Mouse (Mus musculus) heart, postnatal 10 days (tissue): ENCODE results near the gene Olfr113. TPM values are rescaled to one million over a fixed set of nuclear protein-coding genes. Genes with fewer than 3 reads are reported as not detected.
"Not testable (repeated sequence)": the region's sequence is repeated elsewhere in the genome, so short reads cannot be mapped to it uniquely, and the experiment has no call there.

Experiments used
- DNase-seq, 2 experiments: peaks; one replicate each; pipeline ENCODE4 v3.0.0; 2021
- intact Hi-C: fragments of 180-260 bp; cut with DNase I; formaldehyde crosslinking; loops from one replicate; pipeline ENCODE4 v1.15.1; 2025
- total RNA-seq, 2 experiments: library from RNA; stranded (reverse); gene quantifications; 2 replicates each; pipeline ENCODE4 v1.2.3; 2021

Olfr113 gene
- total RNA-seq: not detected

- intact Hi-C loops: no loop called here
- no peak for DNase-seq
Measured at GRCm38 (mm10) chr17:37577563-37577962, at the start of gene Olfr113. Olfr113 (minus strand) TSS chr17:37577663.

DNA sequence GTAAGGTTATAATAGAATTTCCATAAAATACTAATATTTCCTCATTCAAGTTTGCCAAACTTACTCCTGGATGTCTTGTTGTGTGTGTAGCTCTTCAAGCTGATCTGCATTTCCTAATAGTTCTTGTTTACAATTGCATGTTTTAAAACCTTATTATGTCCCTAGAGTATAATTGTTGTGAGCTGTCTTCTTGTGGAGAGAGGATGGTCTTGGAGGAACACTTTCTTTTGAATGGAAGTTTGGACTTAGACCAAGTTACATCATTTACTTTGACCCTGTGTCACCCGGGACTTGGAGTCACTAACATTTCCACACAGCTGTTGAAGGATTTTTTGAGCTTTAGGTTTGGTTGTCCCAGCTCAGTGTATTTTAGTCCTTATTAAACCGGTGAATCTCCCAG is 49.5 kb upstream of the Olfr113 start, which contains the start of the genes Olfr115 and Olfr116:
TSS of gene Olfr115 (minus strand) at position 101 of the 400 bp plus-strand sequence.
TSS of gene Olfr116 (minus strand) at position 191 of the 400 bp plus-strand sequence.
- intact Hi-C loops: no loop called here
- DNase-seq: no peak

DNA sequence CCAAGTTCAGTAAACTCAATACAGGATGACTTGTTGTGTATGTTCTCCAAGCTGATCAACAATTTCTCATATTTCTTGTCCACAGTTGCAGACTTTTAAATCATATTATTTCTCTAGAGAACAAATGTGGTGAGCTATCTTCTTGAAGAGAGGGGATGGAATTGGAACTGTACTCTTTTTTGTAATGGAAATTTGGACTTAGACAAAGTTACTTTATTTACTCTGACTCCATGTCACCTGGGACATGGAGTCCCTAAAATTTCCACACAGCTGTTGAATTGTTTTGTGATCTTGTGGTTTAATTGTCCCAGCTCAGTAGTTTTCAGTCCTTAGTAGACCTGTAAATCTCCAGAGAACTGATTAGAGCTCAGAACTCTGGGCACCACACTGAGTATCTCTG is 15.2 kb upstream of the Olfr113 start, which contains the start of gene Olfr114:
TSS of gene Olfr114 (minus strand) at position 101 of the 400 bp plus-strand sequence.
- intact Hi-C loops: no loop called here
- DNase-seq: no peak

DNA sequence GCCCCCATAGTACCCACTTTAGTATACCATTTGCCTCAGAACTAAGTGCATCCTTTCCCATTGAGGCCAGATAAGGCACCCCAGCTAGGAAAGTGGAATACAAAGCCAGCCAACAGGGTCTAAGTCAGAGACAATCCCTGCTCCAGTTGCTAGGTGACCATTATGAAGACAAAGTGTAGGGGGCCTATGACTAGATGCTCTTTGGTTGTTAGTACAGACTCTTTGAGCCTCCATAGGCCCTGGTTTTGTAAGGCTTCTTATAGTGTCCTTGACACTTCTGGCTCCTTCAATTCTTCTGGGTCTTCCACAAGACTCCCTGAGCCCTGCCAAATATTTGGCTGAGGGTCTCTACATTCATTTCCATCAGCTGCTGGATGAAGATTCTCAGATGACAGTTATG is 8.1 kb downstream of the Olfr113 start, which contains the start of gene Olfr112:
TSS of gene Olfr112 (minus strand) at position 101 of the 400 bp plus-strand sequence.
- DNase-seq: no peak
- intact Hi-C loops: no loop called here

DNA sequence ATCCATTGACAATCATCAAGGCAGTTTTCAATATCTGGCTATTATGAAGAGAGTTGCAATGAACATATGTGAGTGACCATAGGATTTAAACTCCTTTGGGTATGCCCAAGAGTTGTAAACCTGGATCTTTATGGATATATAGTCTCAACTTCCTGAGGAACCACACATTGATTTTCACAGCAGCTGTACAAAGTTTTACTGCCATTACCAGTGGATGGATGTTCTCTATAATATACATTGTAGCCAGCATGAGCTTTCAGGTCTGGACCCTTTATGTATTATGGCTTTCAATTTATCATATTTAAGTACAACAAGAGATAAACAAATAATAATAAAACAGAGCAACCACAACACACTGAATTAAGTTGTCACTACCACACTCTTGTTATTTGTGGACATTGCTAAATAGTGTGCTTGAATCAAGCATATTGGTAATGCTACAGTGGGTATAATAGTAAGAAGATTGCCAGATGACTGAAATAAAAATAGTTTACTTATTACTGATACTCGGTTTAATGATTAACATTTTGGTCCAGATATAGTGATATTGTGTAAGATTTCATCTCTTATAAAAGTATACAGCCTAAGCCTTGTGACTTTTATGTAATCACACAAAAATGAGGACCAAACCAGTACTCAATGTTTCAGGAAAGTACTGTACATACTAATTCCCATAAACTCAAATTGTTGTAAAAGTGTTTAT is 18.4 kb downstream of the Olfr113 start:
- DNase-seq: no peak
- intact Hi-C loops: no loop called here

DNA sequence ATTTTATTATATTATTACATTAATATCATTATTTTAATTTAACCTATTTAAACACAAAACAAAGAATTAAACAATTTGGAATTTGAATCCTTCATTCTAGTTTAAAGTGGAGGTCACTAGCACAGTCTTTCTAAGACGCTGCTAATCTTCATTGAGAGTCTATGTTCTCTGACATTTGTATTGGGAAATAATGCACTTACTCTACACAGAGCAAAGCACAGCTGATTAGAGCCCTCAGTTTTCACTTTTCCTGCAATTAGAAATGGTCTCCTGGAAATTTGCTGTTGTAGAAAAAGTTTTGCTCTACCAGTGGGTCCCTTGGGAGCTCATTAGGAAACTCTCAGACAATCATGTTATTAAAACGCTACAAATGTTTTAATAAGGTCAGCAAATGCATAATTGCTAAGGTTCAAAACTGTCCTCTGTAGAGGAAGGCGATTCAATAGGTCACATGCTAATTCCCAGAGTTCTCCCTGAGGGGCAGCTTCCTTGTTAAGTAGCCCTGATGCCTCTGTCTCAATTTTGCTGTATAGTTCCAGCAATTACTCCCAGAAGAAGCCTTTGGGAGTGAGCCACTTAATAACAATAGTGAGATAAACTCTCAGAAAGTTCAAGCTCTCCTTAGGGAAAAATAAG is 33.5 kb downstream of the Olfr113 start:
- intact Hi-C loops: no loop called here
- DNase-seq: no peak

- no peak for DNase-seq
- intact Hi-C loops: no loop called here
Measured at GRCm38 (mm10) chr17:37541454-37542119, 35.9 kb downstream of the Olfr113 start.

DNA sequence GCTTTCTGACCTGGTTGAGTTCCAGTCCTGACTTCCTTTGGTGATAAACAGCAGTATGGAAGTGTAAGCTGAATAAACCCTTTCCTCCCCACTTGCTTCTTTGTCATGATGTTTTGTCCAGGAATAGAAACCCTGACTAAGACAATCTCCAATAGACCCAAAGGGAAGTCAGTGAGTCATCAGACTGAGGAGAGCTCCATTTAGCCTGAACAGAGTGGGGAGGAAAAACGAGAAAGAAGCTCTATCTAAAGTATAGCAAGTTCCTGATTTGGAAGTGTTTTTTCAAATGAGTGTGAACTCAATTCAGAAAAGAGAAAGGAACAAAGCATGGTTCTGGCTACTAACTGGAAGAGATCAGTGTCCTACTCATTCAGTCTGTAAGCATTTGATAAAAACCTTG is 39.0 kb downstream of the Olfr113 start:
- intact Hi-C loops, DNase-seq: not testable (repeated sequence)

GRCm38 (mm10) chr17:37535173-37535572 is 42.3 kb downstream of the Olfr113 start:
- DNase-seq: no peak
- intact Hi-C loops: no loop called here

- DNase-seq, intact Hi-C loops: not testable (repeated sequence)
Measured at GRCm38 (mm10) chr17:37525427-37525826, 52.0 kb downstream of the Olfr113 start.

GRCm38 (mm10) chr17:37524612-37525011 is 52.9 kb downstream of the Olfr113 start:
- intact Hi-C loops, DNase-seq: not testable (repeated sequence)

Other genes with a start within 250 kb of the Olfr113 start
- not detected for gene Olfr103, start 238.0 kb downstream of the Olfr113 start, total RNA-seq
- gene Olfr104-ps, start 218.1 kb downstream of the Olfr113 start, total RNA-seq: not detected
- gene Olfr105-ps, start 198.6 kb downstream of the Olfr113 start, total RNA-seq: not detected
- not detected for gene Olfr106-ps, start 187.3 kb downstream of the Olfr113 start, total RNA-seq
- gene Olfr107, start 178.4 kb downstream of the Olfr113 start, total RNA-seq: not detected
- not detected for gene Olfr108, start 132.2 kb downstream of the Olfr113 start, total RNA-seq
- not detected for gene Olfr109, start 118.7 kb downstream of the Olfr113 start, total RNA-seq
- not detected for gene H2-M2, start 94.1 kb downstream of the Olfr113 start, total RNA-seq
- not detected for gene Olfr110, start 85.2 kb downstream of the Olfr113 start, total RNA-seq
- not detected for gene Olfr111, start 69.6 kb downstream of the Olfr113 start, total RNA-seq
- not detected for gene Olfr112, start 8.2 kb downstream of the Olfr113 start, total RNA-seq
- not detected for gene Olfr114, start 15.1 kb upstream of the Olfr113 start, total RNA-seq
- not detected for gene Olfr115, start 49.4 kb upstream of the Olfr113 start, total RNA-seq
- gene Olfr116, start 49.5 kb upstream of the Olfr113 start, total RNA-seq: not detected
- gene Olfr117, start 86.1 kb upstream of the Olfr113 start, total RNA-seq: not detected
- gene Olfr118, start 89.3 kb upstream of the Olfr113 start, total RNA-seq: not detected
- gene Olfr119, start 118.9 kb upstream of the Olfr113 start, total RNA-seq: not detected
- not detected for gene Olfr120, start 144.1 kb upstream of the Olfr113 start, total RNA-seq
- not detected for gene Olfr121, start 171.2 kb upstream of the Olfr113 start, total RNA-seq
- not detected for gene Olfr122, start 190.9 kb upstream of the Olfr113 start, total RNA-seq
- not detected for gene Olfr123, start 215.9 kb upstream of the Olfr113 start, total RNA-seq
- not detected for gene Olfr124, start 222.2 kb upstream of the Olfr113 start, total RNA-seq